Mouse (Mus musculus) intestine, postnatal 0 days (tissue): ENCODE measurements around the gene Ganc. TPM values are rescaled to one million over a fixed set of nuclear protein-coding genes. Genes with fewer than 3 reads are reported as not detected.

Experiments used
- ATAC-seq: fragments of 200-750 bp; cut with Nextera tagmentation; 2 replicates; pipeline ENCODE4 v1.8.0; 2017; ENCODE audit warnings: mild to moderate bottlenecking, moderate TSS enrichment, moderate library complexity
- H3K27ac ChIP-seq: fragments of 300-500 bp; sonication (generic); 2 replicates; pipeline ENCODE4 v1.5.1; 2014; ENCODE audit warnings: mild to moderate bottlenecking, low read depth, low read length, moderate library complexity
- H3K27me3 ChIP-seq: fragments of 300-500 bp; sonication (generic); replicated peaks from 2 replicates; pipeline ENCODE4 v1.6.1; 2014; ENCODE audit warnings: low read length, mixed read lengths; ENCODE audit not compliant: control insufficient read depth, insufficient read depth
- H3K36me3 ChIP-seq: fragments of 300-500 bp; sonication (generic); 2 replicates; pipeline ENCODE4 v1.6.1; 2014; ENCODE audit warnings: mild to moderate bottlenecking, moderate library complexity; ENCODE audit not compliant: control insufficient read depth, insufficient read depth
- H3K4me1 ChIP-seq: fragments of 300-500 bp; sonication (generic); replicated peaks from 2 replicates; pipeline ENCODE4 v1.6.1; 2014; ENCODE audit warnings: antibody characterized with exemption, low read length, mixed read lengths; ENCODE audit not compliant: control insufficient read depth, insufficient read depth
- H3K4me2 ChIP-seq: fragments of 300-500 bp; sonication (generic); replicated peaks from 2 replicates; pipeline ENCODE4 v1.6.1; 2014; ENCODE audit warnings: low read depth, mild to moderate bottlenecking, moderate library complexity
- H3K4me3 ChIP-seq: fragments of 300-500 bp; sonication (generic); 2 replicates; pipeline ENCODE4 v1.5.1; 2014; ENCODE audit warnings: low read depth, low read length
- H3K9ac ChIP-seq: fragments of 300-500 bp; sonication (generic); 2 replicates; pipeline ENCODE4 v1.6.1; 2014; ENCODE audit warnings: mild to moderate bottlenecking, low read depth, low read length
- H3K9me3 ChIP-seq: fragments of 300-500 bp; sonication (generic); 2 replicates; pipeline ENCODE4 v1.6.1; 2016; ENCODE audit warnings: mixed run types; ENCODE audit not compliant: control insufficient read depth
- CTCF ChIP-seq: sonication (generic); IDR thresholded peaks from 2 replicates; pipeline ENCODE4 v1.5.1; 2016; ENCODE audit warnings: low read depth, mild to moderate bottlenecking, control low read depth, antibody characterized with exemption, moderate library complexity
- WGBS: fragments of 180-500 bp; shearing (Covaris S2); extraction: QIAGEN DNeasy Blood & Tissue Kit; methylation state at CpG from one replicate; pipeline ENCODE4 v1.1.7; 2014; 5-methylcytosine and 5-hydroxymethylcytosine counted together
- polyA plus RNA-seq: library from polyadenylated mRNA; unstranded; fragments of >200 nt; fragmentation: Nextera tagmentation; extraction: Ambion mirVana; gene quantifications from 2 replicates; pipeline ENCODE4 v1.2.1, GENCODE M21; 2015

The Ganc gene
- polyA plus RNA-seq, 1 experiment from 2014 or later, result 9.0 TPM

DNA sequence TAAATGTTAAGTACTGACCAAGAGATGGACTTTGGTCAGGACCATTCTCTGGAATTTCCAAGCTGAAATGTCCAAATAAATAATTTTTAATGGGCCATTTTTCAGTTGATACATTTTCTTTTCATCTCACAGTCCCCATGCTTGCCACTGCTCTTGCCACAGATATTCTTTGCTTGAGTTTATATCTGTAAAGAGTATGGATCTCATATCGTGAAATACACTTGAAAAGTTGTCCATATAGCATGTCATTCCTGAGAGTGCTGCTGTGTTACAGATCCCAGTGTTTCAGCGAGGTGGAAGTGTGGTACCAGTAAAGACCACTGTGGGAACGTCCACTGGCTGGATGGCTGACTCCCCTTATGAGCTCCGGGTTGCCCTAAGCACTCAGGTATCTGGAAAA lies 52.0 kb downstream of the Ganc start, which contains the start of gene Capn3:
TSS of gene Capn3 (plus strand) at position 301 of the 400 bp plus-strand sequence.
- H3K4me3 ChIP-seq, result no peak within 1 kb of the TSS
- H3K9ac ChIP-seq, result no peak within 1 kb of the TSS
- no peaks in the 10 kb centered on the region for H3K4me1 ChIP-seq
- WGBS, result 73% methylated on average over 4 of the region's 4 CpGs
- H3K27me3 ChIP-seq, result no peaks in the 10 kb centered on the region
- H3K9me3 ChIP-seq, result no peaks in the 10 kb centered on the region
- ATAC-seq, result no peak
- no peak within 1 kb of the TSS for H3K27ac ChIP-seq
- H3K36me3 ChIP-seq, result 0 out of 2 replicates have a peak, but pooled peaks cover 3% of the 10 kb centered on the region
- TF ChIP-seq CTCF, result no peak
- H3K4me2 ChIP-seq, result no peak within 1 kb of the TSS

DNA sequence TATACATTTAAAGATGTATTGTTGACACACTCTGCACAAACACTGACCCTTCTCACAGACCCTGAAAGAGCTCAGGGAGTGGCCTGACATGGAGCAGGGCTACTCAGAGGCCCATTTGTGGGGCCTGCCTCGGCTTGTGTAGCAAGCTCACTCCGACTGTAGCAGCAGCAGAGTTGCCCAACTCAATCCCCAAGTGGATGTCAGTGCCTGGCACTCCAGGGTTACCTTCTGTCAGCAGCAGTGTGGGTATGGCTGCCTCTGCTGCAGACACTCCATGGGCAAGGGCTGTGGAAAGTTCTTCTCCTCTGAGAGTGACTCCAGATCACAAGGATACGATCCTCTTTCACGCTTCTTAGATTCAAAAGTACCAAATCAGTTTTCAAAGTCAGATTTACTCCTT lies 56.5 kb downstream of the Ganc start:
- TF ChIP-seq CTCF, result no peak
- no peak for ATAC-seq
- no peak overlapping the region for H3K4me3 ChIP-seq
- no peak overlapping the region for H3K9ac ChIP-seq
- H3K4me1 ChIP-seq, result no peaks in the 10 kb centered on the region
- 85% methylated on average over 4 of the region's 4 CpGs for WGBS
- no peaks in the 10 kb centered on the region for H3K9me3 ChIP-seq
- H3K36me3 ChIP-seq, result peaks cover 3% of the 10 kb centered on the region; the same call in 1 of the 2 replicates
- H3K27ac ChIP-seq, result no peak overlapping the region
- no peak overlapping the region for H3K4me2 ChIP-seq
- no peaks in the 10 kb centered on the region for H3K27me3 ChIP-seq

- TF ChIP-seq CTCF, result no peak
- Histone ChIP-seq H3K36me3 (no peaks in the 10 kb centered on the region; the same call in 1 of the 2 replicates), H3K27ac (no peak overlapping the region), H3K27me3 (no peaks in the 10 kb centered on the region), H3K9me3 (no peaks in the 10 kb centered on the region), H3K4me2 (no peak overlapping the region), H3K4me3 (no peak overlapping the region), H3K4me1 (no peaks in the 10 kb centered on the region), H3K9ac (no peak overlapping the region)
- no peak for ATAC-seq
- 64% methylated on average over 7 of the region's 7 CpGs for WGBS
Observed at GRCm38 (mm10) chr2:120463328-120463727, 59.6 kb downstream of the Ganc start.

DNA sequence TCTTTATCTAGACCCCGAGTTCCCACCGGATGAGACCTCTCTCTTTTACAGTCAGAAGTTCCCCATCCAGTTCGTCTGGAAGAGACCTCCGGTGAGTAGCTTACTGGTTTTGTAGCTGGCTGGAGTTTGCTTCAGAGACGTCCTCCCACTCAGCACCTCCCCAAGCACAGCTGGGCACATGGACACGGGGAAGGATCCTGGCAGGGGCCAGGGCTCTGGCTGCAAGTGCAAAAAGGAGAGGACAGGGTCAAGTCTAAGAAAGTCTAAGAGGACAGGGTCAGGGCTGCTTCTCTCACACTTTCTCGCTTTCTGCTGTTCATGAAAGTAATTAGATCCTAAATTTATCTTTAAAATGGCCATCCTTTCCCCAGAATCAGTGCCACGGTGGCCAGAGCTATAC lies 60.4 kb downstream of the Ganc start:
- 79% methylated on average over 8 of the region's 8 CpGs for WGBS

GRCm38 (mm10) chr2:120464732-120465396 lies 61.2 kb downstream of the Ganc start:
- Histone ChIP-seq H3K27ac (no peak overlapping the region), H3K4me1 (no peaks in the 10 kb centered on the region), H3K9me3 (no peaks in the 10 kb centered on the region), H3K27me3 (no peaks in the 10 kb centered on the region), H3K4me2 (no peak overlapping the region), H3K36me3 (no peaks in the 10 kb centered on the region; the same call in 1 of the 2 replicates), H3K4me3 (no peak overlapping the region), H3K9ac (no peak overlapping the region)
- ATAC-seq, result no peak
- 91% methylated on average over 2 of the region's 2 CpGs for WGBS
- no peak for TF ChIP-seq CTCF

More for the DNA sequence above, 60.4 kb downstream of the Ganc start:
- no peak for ATAC-seq
- Histone ChIP-seq H3K27me3 (no peaks in the 10 kb centered on the region), H3K9me3 (no peaks in the 10 kb centered on the region), H3K4me2 (no peak overlapping the region), H3K36me3 (no peaks in the 10 kb centered on the region; the same call in 1 of the 2 replicates), H3K4me3 (no peak overlapping the region), H3K9ac (no peak overlapping the region), H3K27ac (no peak overlapping the region), H3K4me1 (no peaks in the 10 kb centered on the region)
- TF ChIP-seq CTCF, result no peak

DNA sequence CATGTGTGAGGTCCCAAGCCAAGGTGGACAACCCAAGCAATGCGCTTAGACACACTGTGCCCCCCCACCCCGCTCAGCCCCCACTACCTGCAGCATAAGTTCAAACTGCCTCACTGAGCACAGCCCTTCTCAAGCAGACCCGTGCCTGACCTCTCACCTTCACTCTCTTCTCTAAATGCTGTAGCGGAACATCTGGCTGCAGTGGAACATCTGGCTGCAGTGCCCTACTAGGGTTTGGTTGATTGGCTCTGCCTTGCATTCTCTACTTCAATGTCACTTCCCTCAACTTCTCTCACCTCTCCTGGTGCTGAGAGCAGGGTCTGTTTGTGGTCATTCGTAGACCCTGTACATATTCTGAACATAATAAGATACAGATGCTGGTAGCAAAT lies 61.7 kb downstream of the Ganc start:
- H3K4me3 ChIP-seq, result no peak overlapping the region
- H3K27me3 ChIP-seq, result no peaks in the 10 kb centered on the region
- no peak overlapping the region for H3K4me2 ChIP-seq
- no peak for ATAC-seq
- no peak overlapping the region for H3K9ac ChIP-seq
- H3K36me3 ChIP-seq, result no peaks in the 10 kb centered on the region; the same call in 1 of the 2 replicates
- TF ChIP-seq CTCF, result no peak
- no peaks in the 10 kb centered on the region for H3K9me3 ChIP-seq
- H3K27ac ChIP-seq, result no peak overlapping the region
- WGBS, result 93% methylated on average over 5 of the region's 5 CpGs
- H3K4me1 ChIP-seq, result no peaks in the 10 kb centered on the region
